7 mouse cellular contexts compared by ENCODE assay signal in genomic region chr13:26350510-26350909, GRCm38 (mm10).
"Had no signal": no experiment of that assay in that cellular context is flagged by ENCODE, and none has a peak within 500 bp of the region (broad histone marks: within the 10 kb centered on the region; RNA-seq: fewer than 3 reads in every experiment).

No protein-coding gene starts in this region.

- DNase-seq: kidney, adult 8-10 months; kidney, postnatal 36 days; layer of hippocampus, adult 9-11 months; left cerebral cortex, postnatal 4 days; right cerebral cortex, adult 18-20 months; right cerebral cortex, postnatal 25 days; thymus, postnatal 36 days had no signal
